Mouse (Mus musculus) 3T3-L1 (cell line): ENCODE data around the gene Zfp994.
A peak's percentile ranks its signal among the peaks of the same experiment; 100 is the strongest.
"Not testable (repeated sequence)": the region's sequence is repeated elsewhere in the genome, so short reads cannot be mapped to it uniquely, and the experiment has no call there.

Source experiments
- DNase-seq: peaks from one replicate; pipeline ENCODE4 v3.0.0-alpha.2; 2015; ENCODE audit warnings: low read depth, low spot score

Gene Zfp994

GRCm38 (mm10) chr17:22225422-22226012, at the start of gene Zfp994:
TSS of gene Zfp994 (minus strand) at chr17:22225616.
- peak; percentile 100 for DNase-seq

GRCm38 (mm10) chr17:22230701-22231100, 5.3 kb upstream of the Zfp994 start:
- DNase-seq, result not testable (repeated sequence)

- peak; percentile 42 for DNase-seq
Measured at GRCm38 (mm10) chr17:22225015-22225414, 401 bp downstream of the Zfp994 start.

- DNase-seq, result peak; percentile 83
Measured at GRCm38 (mm10) chr17:22165722-22166294, 59.6 kb downstream of the Zfp994 start, which contains the start of gene Zfp947. TSS of gene Zfp947 (minus strand) at chr17:22166190.

- DNase-seq, result peak; percentile 15
Measured at GRCm38 (mm10) chr17:22165304-22165703, 60.1 kb downstream of the Zfp994 start.

GRCm38 (mm10) chr17:22153951-22154350, 71.5 kb downstream of the Zfp994 start:
- not testable (repeated sequence) for DNase-seq
